Comparison of ENCODE assay signal across 31 mouse cellular contexts in genomic region chr13:105433141-105433540, GRCm38 (mm10). TPM values are rescaled to one million over a fixed set of nuclear protein-coding genes. Genes with fewer than 3 reads are reported as not detected.
"Had no signal": no experiment of that assay in that cellular context is flagged by ENCODE, and none has a peak within 500 bp of the region (broad histone marks: within the 10 kb centered on the region; RNA-seq: fewer than 3 reads in every experiment).

No protein-coding gene starts in this region.

- H3K9me3 ChIP-seq: heart, embryonic 13.5 days; heart, embryonic 15.5 days; hindbrain, embryonic 13.5 days; hindbrain, embryonic 15.5 days; kidney, embryonic 15.5 days; limb, embryonic 10.5 days; limb, embryonic 12.5 days; liver, embryonic 13.5 days; liver, embryonic 15.5 days had no signal

- ATAC-seq: hindbrain, postnatal 0 days; intestine, embryonic 16.5 days had no signal

- H3K27me3 ChIP-seq: heart, embryonic 13.5 days; heart, embryonic 15.5 days; hindbrain, embryonic 13.5 days; hindbrain, embryonic 15.5 days; kidney, embryonic 15.5 days; limb, embryonic 12.5 days; liver, embryonic 13.5 days; liver, embryonic 15.5 days had no signal

- H3K4me2 ChIP-seq: heart, embryonic 11.5 days; heart, embryonic 13.5 days; heart, embryonic 15.5 days; hindbrain, embryonic 13.5 days; hindbrain, embryonic 15.5 days; kidney, embryonic 15.5 days; limb, embryonic 12.5 days; liver, embryonic 11.5 days; liver, embryonic 13.5 days; liver, embryonic 15.5 days had no signal

- H3K27ac ChIP-seq: heart, adult 2 months; heart, embryonic 13.5 days; heart, embryonic 15.5 days; hindbrain, embryonic 13.5 days; hindbrain, embryonic 15.5 days; hindbrain, postnatal 0 days; kidney, embryonic 15.5 days; kidney, postnatal 0 days; left cerebral cortex, adult 2 months; limb, embryonic 10.5 days; limb, embryonic 12.5 days; liver, embryonic 13.5 days; liver, embryonic 15.5 days had no signal

- H3K4me3 ChIP-seq: heart, adult 2 months; heart, embryonic 13.5 days; heart, embryonic 15.5 days; hindbrain, embryonic 13.5 days; hindbrain, embryonic 15.5 days; kidney, embryonic 15.5 days; left cerebral cortex, adult 2 months; limb, embryonic 10.5 days; limb, embryonic 12.5 days; liver, embryonic 13.5 days; liver, embryonic 15.5 days had no signal

- H3K36me3 ChIP-seq: heart, embryonic 13.5 days; heart, embryonic 15.5 days; hindbrain, embryonic 13.5 days; hindbrain, embryonic 15.5 days; kidney, embryonic 15.5 days; limb, embryonic 10.5 days; limb, embryonic 12.5 days; liver, embryonic 13.5 days; liver, embryonic 15.5 days had no signal

- DNase-seq: gastrocnemius, postnatal 14 days; gastrocnemius, postnatal 36 days; heart, adult 11 months; heart, adult 2 months; heart, postnatal 14 days; heart, postnatal 36 days; kidney, adult 11 months; kidney, adult 2 months; kidney, adult 9 months; kidney, postnatal 14 days; kidney, postnatal 36 days; layer of hippocampus, adult 9-11 months; liver; liver, embryonic 13.5 days had no signal

- H3K4me1 ChIP-seq: heart, embryonic 13.5 days; heart, embryonic 15.5 days; hindbrain, embryonic 13.5 days; hindbrain, embryonic 15.5 days; kidney, embryonic 15.5 days; limb, embryonic 10.5 days; limb, embryonic 12.5 days; liver, embryonic 13.5 days; liver, embryonic 15.5 days had no signal

- H3K9ac ChIP-seq: heart, embryonic 13.5 days; heart, embryonic 15.5 days; hindbrain, embryonic 13.5 days; hindbrain, embryonic 15.5 days; kidney, embryonic 15.5 days; limb, embryonic 12.5 days; liver, embryonic 13.5 days; liver, embryonic 15.5 days had no signal

RNA-seq across cellular contexts. Expression of gene Htr1a, which starts 10.3 kb away (rescaled TPM):
- polyA plus RNA-seq: heart, adult 2 months; heart, embryonic 11.5 days; heart, embryonic 13.5 days; heart, embryonic 15.5 days; heart, postnatal 0 days; intestine, embryonic 14.5 days; intestine, embryonic 16.5 days; kidney, adult 2 months; kidney, embryonic 15.5 days; kidney, postnatal 0 days; large intestine, adult 2 months; limb, embryonic 10.5 days; limb, embryonic 12.5 days; liver, embryonic 11.5 days; liver, embryonic 13.5 days; liver, embryonic 15.5 days had no signal
